Mouse (Mus musculus): ENCODE data around the gene Mbl1. TPM values are rescaled to one million over a fixed set of nuclear protein-coding genes. Genes with fewer than 3 reads are reported as not detected.

The Mbl1 gene
- polyA plus RNA-seq, 1 experiment from 2014 or later, result not detected

GRCm38 (mm10) chr14:41146922-41147321 lies 4.3 kb upstream of the Mbl1 start:
- Histone ChIP-seq H3K4me3 (no peak overlapping the region), H3K9ac (no peak overlapping the region), H3K36me3 (no peaks in the 10 kb centered on the region), H3K4me1 (no peaks in the 10 kb centered on the region), H3K4me2 (no peak overlapping the region), H3K9me3 (no peaks in the 10 kb centered on the region), H3K27me3 (no peaks in the 10 kb centered on the region), H3K27ac (no peak overlapping the region)
- no peak for ATAC-seq (ENCODE audit: insufficient number of reproducible peaks, insufficient read depth, low FRiP score, low TSS enrichment, low read depth)
- 83% methylated on average over 3 of the region's 3 CpGs for WGBS

- H3K27me3 ChIP-seq, result no peaks in the 10 kb centered on the region
- H3K9ac ChIP-seq, result no peak overlapping the region
- H3K4me2 ChIP-seq, result no peak overlapping the region
- no peaks in the 10 kb centered on the region for H3K9me3 ChIP-seq
- no peak overlapping the region for H3K27ac ChIP-seq
- H3K4me1 ChIP-seq, result no peaks in the 10 kb centered on the region
- 88% methylated on average over 2 of the region's 2 CpGs for WGBS
- H3K36me3 ChIP-seq, result no peaks in the 10 kb centered on the region
- no peak for ATAC-seq (ENCODE audit: insufficient number of reproducible peaks, insufficient read depth, low FRiP score, low TSS enrichment, low read depth)
- no peak overlapping the region for H3K4me3 ChIP-seq
Observed at GRCm38 (mm10) chr14:41147356-41147755, 3.9 kb upstream of the Mbl1 start.

GRCm38 (mm10) chr14:41160076-41160475 lies 8.8 kb downstream of the Mbl1 start:
- H3K9ac ChIP-seq, result no peak overlapping the region
- H3K27me3 ChIP-seq, result no peaks in the 10 kb centered on the region
- H3K36me3 ChIP-seq, result no peaks in the 10 kb centered on the region
- no peaks in the 10 kb centered on the region for H3K9me3 ChIP-seq
- H3K4me2 ChIP-seq, result no peak overlapping the region
- H3K4me3 ChIP-seq, result no peak overlapping the region
- no peak for ATAC-seq (ENCODE audit: insufficient number of reproducible peaks, insufficient read depth, low FRiP score, low TSS enrichment, low read depth)
- H3K27ac ChIP-seq, result no peak overlapping the region
- 89% methylated on average over 4 of the region's 4 CpGs for WGBS
- peaks cover 5% of the 10 kb centered on the region for H3K4me1 ChIP-seq

- ATAC-seq (ENCODE audit: insufficient number of reproducible peaks, insufficient read depth, low FRiP score, low TSS enrichment, low read depth), result no peak
- Histone ChIP-seq H3K27ac (no peak overlapping the region), H3K9ac (no peak overlapping the region), H3K4me3 (no peak overlapping the region), H3K27me3 (no peaks in the 10 kb centered on the region), H3K36me3 (no peaks in the 10 kb centered on the region), H3K4me2 (no peak overlapping the region), H3K9me3 (no peaks in the 10 kb centered on the region), H3K4me1 (peaks cover 5% of the 10 kb centered on the region)
- 9% methylated on average over 1 of the region's 1 CpGs for WGBS
Observed at GRCm38 (mm10) chr14:41160743-41161142, 9.5 kb downstream of the Mbl1 start.

- no peak for ATAC-seq (ENCODE audit: insufficient number of reproducible peaks, insufficient read depth, low FRiP score, low TSS enrichment, low read depth)
- Histone ChIP-seq H3K36me3 (no peaks in the 10 kb centered on the region), H3K9ac (no peak overlapping the region), H3K4me1 (peaks cover 5% of the 10 kb centered on the region), H3K9me3 (no peaks in the 10 kb centered on the region), H3K27me3 (no peaks in the 10 kb centered on the region), H3K4me3 (no peak overlapping the region), H3K4me2 (no peak overlapping the region), H3K27ac (no peak overlapping the region)
- 12% methylated on average over 2 of the region's 2 CpGs for WGBS
Observed at GRCm38 (mm10) chr14:41162663-41163062, 11.4 kb downstream of the Mbl1 start.

GRCm38 (mm10) chr14:41167278-41167677 lies 16.0 kb downstream of the Mbl1 start:
- H3K27ac ChIP-seq, result no peak overlapping the region
- H3K27me3 ChIP-seq, result no peaks in the 10 kb centered on the region
- 64% methylated on average over 5 of the region's 5 CpGs for WGBS
- H3K36me3 ChIP-seq, result no peaks in the 10 kb centered on the region
- H3K9ac ChIP-seq, result no peak overlapping the region
- H3K4me1 ChIP-seq, result no peaks in the 10 kb centered on the region
- no peak overlapping the region for H3K4me3 ChIP-seq
- no peak for ATAC-seq (ENCODE audit: insufficient number of reproducible peaks, insufficient read depth, low FRiP score, low TSS enrichment, low read depth)
- no peaks in the 10 kb centered on the region for H3K9me3 ChIP-seq
- no peak overlapping the region for H3K4me2 ChIP-seq

- Histone ChIP-seq H3K36me3 (no peaks in the 10 kb centered on the region), H3K4me1 (no peaks in the 10 kb centered on the region), H3K4me2 (no peak overlapping the region), H3K9me3 (no peaks in the 10 kb centered on the region), H3K27ac (no peak overlapping the region), H3K4me3 (no peak overlapping the region), H3K9ac (no peak overlapping the region), H3K27me3 (no peaks in the 10 kb centered on the region)
- 79% methylated on average over 1 of the region's 1 CpGs for WGBS
- no peak for ATAC-seq (ENCODE audit: insufficient number of reproducible peaks, insufficient read depth, low FRiP score, low TSS enrichment, low read depth)
Observed at GRCm38 (mm10) chr14:41168567-41168966, 17.3 kb downstream of the Mbl1 start.

GRCm38 (mm10) chr14:41170514-41170913 lies 19.3 kb downstream of the Mbl1 start:
- Histone ChIP-seq H3K4me2 (no peak overlapping the region), H3K27ac (no peak overlapping the region), H3K9ac (no peak overlapping the region), H3K4me1 (no peaks in the 10 kb centered on the region), H3K27me3 (no peaks in the 10 kb centered on the region), H3K4me3 (no peak overlapping the region), H3K9me3 (no peaks in the 10 kb centered on the region), H3K36me3 (no peaks in the 10 kb centered on the region)
- WGBS, result 89% methylated on average over 2 of the region's 2 CpGs
- ATAC-seq (ENCODE audit: insufficient number of reproducible peaks, insufficient read depth, low FRiP score, low TSS enrichment, low read depth), result no peak

- Histone ChIP-seq H3K9ac (no peak overlapping the region), H3K9me3 (no peaks in the 10 kb centered on the region), H3K4me1 (no peaks in the 10 kb centered on the region), H3K4me2 (no peak overlapping the region), H3K36me3 (no peaks in the 10 kb centered on the region), H3K27ac (no peak overlapping the region), H3K27me3 (no peaks in the 10 kb centered on the region), H3K4me3 (no peak overlapping the region)
- 65% methylated on average over 1 of the region's 1 CpGs for WGBS
- no peak for ATAC-seq (ENCODE audit: insufficient number of reproducible peaks, insufficient read depth, low FRiP score, low TSS enrichment, low read depth)
Observed at GRCm38 (mm10) chr14:41174802-41175201, 23.5 kb downstream of the Mbl1 start.

- no peak for ATAC-seq (ENCODE audit: insufficient number of reproducible peaks, insufficient read depth, low FRiP score, low TSS enrichment, low read depth)
- Histone ChIP-seq H3K9ac (no peak within 1 kb of the TSS), H3K27ac (no peak within 1 kb of the TSS), H3K36me3 (no peaks in the 10 kb centered on the region), H3K4me1 (no peaks in the 10 kb centered on the region), H3K27me3 (no peaks in the 10 kb centered on the region), H3K4me2 (no peak within 1 kb of the TSS), H3K9me3 (no peaks in the 10 kb centered on the region), H3K4me3 (no peak within 1 kb of the TSS)
- 66% methylated on average over 4 of the region's 4 CpGs for whole genome bisulfite sequencing
Observed at GRCm38 (mm10) chr14:41185059-41185821, 34.0 kb downstream of the Mbl1 start, which contains the start of gene Sftpd. TSS of gene Sftpd (minus strand) at chr14:41185149.

GRCm38 (mm10) chr14:41189496-41189895 lies 38.2 kb downstream of the Mbl1 start:
- no peaks in the 10 kb centered on the region for H3K36me3 ChIP-seq
- no peak overlapping the region for H3K4me2 ChIP-seq
- no peaks in the 10 kb centered on the region for H3K4me1 ChIP-seq
- H3K9ac ChIP-seq, result no peak overlapping the region
- no peak overlapping the region for H3K4me3 ChIP-seq
- H3K27ac ChIP-seq, result no peak overlapping the region
- H3K9me3 ChIP-seq, result 0 out of 2 replicates have a peak, but pooled peaks cover 4% of the 10 kb centered on the region
- no peak for ATAC-seq (ENCODE audit: insufficient number of reproducible peaks, insufficient read depth, low FRiP score, low TSS enrichment, low read depth)
- 78% methylated on average over 2 of the region's 2 CpGs for WGBS
- no peaks in the 10 kb centered on the region for H3K27me3 ChIP-seq

- no peaks in the 10 kb centered on the region for H3K36me3 ChIP-seq
- no peaks in the 10 kb centered on the region for H3K27me3 ChIP-seq
- no peaks in the 10 kb centered on the region for H3K9me3 ChIP-seq
- ATAC-seq (ENCODE audit: insufficient number of reproducible peaks, insufficient read depth, low FRiP score, low TSS enrichment, low read depth), result no peak
- no peak overlapping the region for H3K4me2 ChIP-seq
- no peak overlapping the region for H3K4me3 ChIP-seq
- no peak overlapping the region for H3K9ac ChIP-seq
- WGBS, result 64% methylated on average over 6 of the region's 6 CpGs
- no peaks in the 10 kb centered on the region for H3K4me1 ChIP-seq
- no peak overlapping the region for H3K27ac ChIP-seq
Observed at GRCm38 (mm10) chr14:41198037-41198730, 46.9 kb downstream of the Mbl1 start.
